Mouse (Mus musculus) kidney, postnatal 0 days (tissue): ENCODE measurements around the gene Zfp668. TPM values are rescaled to one million over a fixed set of nuclear protein-coding genes. Genes with fewer than 3 reads are reported as not detected.
"Not testable (repeated sequence)": the region's sequence is repeated elsewhere in the genome, so short reads cannot be mapped to it uniquely, and the experiment has no call there.

Source experiments
- ATAC-seq: fragments of 200-750 bp; cut with Nextera tagmentation; replicated peaks from 2 replicates; pipeline ENCODE4 v1.8.0; 2017; ENCODE audit warnings: low read depth, moderate number of reproducible peaks, moderate TSS enrichment, moderate library complexity; ENCODE audit not compliant: low FRiP score
- DNase-seq: peaks from one replicate; pipeline ENCODE4 v3.0.0-alpha.2; 2016; ENCODE audit warnings: low spot score
- H3K27ac ChIP-seq: fragments of 300-500 bp; sonication (generic); 2 replicates; pipeline ENCODE4 v1.5.1; 2014; ENCODE audit warnings: mild to moderate bottlenecking
- H3K27me3 ChIP-seq: fragments of 300-500 bp; sonication (generic); 2 replicates; pipeline ENCODE4 v1.6.1; 2014; ENCODE audit warnings: low read length, mixed read lengths; ENCODE audit not compliant: insufficient read depth
- H3K36me3 ChIP-seq: fragments of 300-500 bp; sonication (generic); 2 replicates; pipeline ENCODE4 v1.6.1; 2014; ENCODE audit warnings: low read length, mixed read lengths; ENCODE audit not compliant: insufficient read depth
- H3K4me1 ChIP-seq: fragments of 300-500 bp; sonication (generic); replicated peaks from 2 replicates; pipeline ENCODE4 v1.6.1; 2014; ENCODE audit warnings: antibody characterized with exemption, low read length, mixed read lengths; ENCODE audit not compliant: insufficient read depth
- H3K4me2 ChIP-seq: fragments of 300-500 bp; sonication (generic); 2 replicates; pipeline ENCODE4 v1.6.1; 2014; ENCODE audit warnings: mild to moderate bottlenecking, low read length, moderate library complexity, mixed read lengths
- H3K4me3 ChIP-seq: fragments of 300-500 bp; sonication (generic); replicated peaks from 2 replicates; pipeline ENCODE4 v1.5.1; 2014; ENCODE audit warnings: low read depth, low read length
- H3K9ac ChIP-seq: fragments of 300-500 bp; sonication (generic); 2 replicates; pipeline ENCODE4 v1.6.1; 2014; ENCODE audit warnings: low read depth, low read length
- H3K9me3 ChIP-seq: fragments of 300-500 bp; sonication (generic); replicated peaks from 2 replicates; pipeline ENCODE4 v1.6.1; 2016; ENCODE audit warnings: low read length, inconsistent platforms, mixed read lengths
- CTCF ChIP-seq: IDR thresholded peaks from 2 replicates; pipeline ENCODE4 v1.5.1; 2016; ENCODE audit warnings: antibody characterized with exemption, low read depth, mild to moderate bottlenecking, moderate library complexity
- WGBS: fragments of 180-500 bp; shearing (Covaris S2); extraction: QIAGEN DNeasy Blood & Tissue Kit; methylation state at CpG from one replicate; pipeline ENCODE4 v1.1.7; 2014; 5-methylcytosine and 5-hydroxymethylcytosine counted together
- polyA plus RNA-seq: library from polyadenylated mRNA; unstranded; fragments of >200 nt; fragmentation: Nextera tagmentation; extraction: Ambion mirVana; gene quantifications from 2 replicates; pipeline ENCODE4 v1.2.1, GENCODE M21; 2015

The Zfp668 gene
- polyA plus RNA-seq, 1 experiment from 2014 or later, result 12.5 TPM

DNA sequence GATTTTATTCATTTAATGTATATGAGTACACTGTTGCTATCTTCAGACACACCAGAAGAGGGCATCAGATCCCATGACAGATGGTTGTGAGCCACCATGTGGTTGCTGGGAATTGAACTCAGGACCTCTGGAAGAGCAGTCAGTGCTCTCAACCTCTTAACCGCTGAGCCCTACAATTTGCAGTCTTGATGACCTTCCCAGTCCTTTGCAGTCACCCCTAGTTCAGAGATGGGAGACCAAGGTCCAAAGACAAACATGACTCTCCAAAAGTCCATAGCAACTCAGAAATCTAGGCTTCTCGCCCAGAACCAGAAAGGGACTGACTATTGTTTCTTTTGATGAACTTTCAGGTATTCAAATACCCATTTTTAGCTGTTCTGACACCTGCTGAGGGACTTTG, 36.6 kb downstream of the Zfp668 start:
- H3K27ac ChIP-seq, H3K4me3 ChIP-seq, H3K9me3 ChIP-seq, DNase-seq, H3K4me2 ChIP-seq, H3K9ac ChIP-seq, H3K4me1 ChIP-seq, H3K27me3 ChIP-seq, ATAC-seq: not testable (repeated sequence)
- TF ChIP-seq CTCF, result 0 out of 2 replicates have a peak, but pooled peaks have one; percentile 16
- 0 out of 2 replicates have a peak, but pooled peaks cover 13% of the 10 kb centered on the region for H3K36me3 ChIP-seq
- WGBS, result 93% methylated on average over 2 of the region's 2 CpGs

GRCm38 (mm10) chr7:127837878-127838277, 38.8 kb downstream of the Zfp668 start:
- not testable (repeated sequence) for H3K27me3 ChIP-seq, H3K27ac ChIP-seq, H3K4me1 ChIP-seq, H3K9ac ChIP-seq, ATAC-seq, H3K36me3 ChIP-seq, H3K9me3 ChIP-seq, H3K4me2 ChIP-seq, DNase-seq, H3K4me3 ChIP-seq
- WGBS, result 72% methylated on average over 4 of the region's 4 CpGs

DNA sequence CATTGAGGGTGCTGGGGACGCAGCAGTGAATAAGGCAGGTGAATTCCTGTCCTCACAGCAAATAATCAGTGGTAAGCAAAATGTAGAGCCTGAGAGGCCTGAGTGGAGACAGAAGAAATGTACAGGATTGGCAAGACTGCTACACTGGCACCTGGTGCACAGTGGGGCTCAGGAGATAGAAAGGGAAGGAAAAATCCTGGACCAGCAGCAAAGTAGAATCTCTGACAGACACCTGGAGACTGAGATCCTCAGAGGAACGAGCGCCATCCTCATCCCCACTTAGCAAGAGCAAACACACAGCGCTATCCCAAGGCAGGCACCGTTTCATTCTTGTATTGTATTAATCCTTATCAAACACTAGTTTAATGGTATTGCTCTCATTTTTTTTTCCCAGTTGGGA, 39.2 kb downstream of the Zfp668 start:
- Histone ChIP-seq H3K27me3 (no peaks in the 10 kb centered on the region), H3K4me2 (no peak overlapping the region), H3K9ac (no peak overlapping the region), H3K4me3 (no peak overlapping the region), H3K36me3 (no peaks in the 10 kb centered on the region), H3K27ac (no peak overlapping the region), H3K9me3 (no peaks in the 10 kb centered on the region), H3K4me1 (no peaks in the 10 kb centered on the region)
- ATAC-seq (no peak), DNase-seq (no peak)
- 94% methylated on average over 5 of the region's 5 CpGs for WGBS
- no peak for TF ChIP-seq CTCF

DNA sequence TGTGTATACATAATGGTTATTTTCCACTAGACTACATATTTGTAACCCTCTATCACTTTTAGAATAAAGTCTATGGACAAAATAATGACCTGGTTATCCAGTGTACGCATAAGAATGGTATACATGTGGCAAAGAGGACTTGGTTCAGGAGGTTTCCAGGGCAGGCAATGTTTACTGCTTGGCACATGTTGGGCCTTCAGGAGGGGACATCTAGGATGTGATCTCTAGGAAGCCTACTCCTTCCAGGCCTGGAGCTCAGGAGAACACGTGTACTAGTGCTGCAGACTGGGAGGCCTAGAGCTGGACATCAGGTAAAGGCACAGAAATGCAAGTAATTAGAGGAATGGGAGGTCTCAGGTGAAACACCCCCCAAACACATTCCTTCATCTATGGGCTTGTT, 41.1 kb downstream of the Zfp668 start:
- Histone ChIP-seq H3K9me3 (no peaks in the 10 kb centered on the region), H3K27me3 (no peaks in the 10 kb centered on the region), H3K9ac (no peak overlapping the region), H3K36me3 (no peaks in the 10 kb centered on the region), H3K4me1 (no peaks in the 10 kb centered on the region), H3K27ac (no peak overlapping the region), H3K4me2 (no peak overlapping the region), H3K4me3 (no peak overlapping the region)
- no peak for TF ChIP-seq CTCF
- 84% methylated on average over 2 of the region's 2 CpGs for WGBS
- ATAC-seq, result no peak
- DNase-seq, result no peak

GRCm38 (mm10) chr7:127824176-127824871, 52.3 kb downstream of the Zfp668 start, which contains the start of the genes Stx4a and Stx1b:
Gene Stx4a (plus strand): TSS chr7:127824294.
Gene Stx1b (minus strand): TSS chr7:127824549.
- no peak for TF ChIP-seq CTCF
- H3K9ac ChIP-seq, result peak within 1 kb of the TSS; percentile 73
- H3K9me3 ChIP-seq, result no peaks in the 10 kb centered on the region
- no peak within 1 kb of the TSS for H3K27ac ChIP-seq
- peak; percentile 52 for DNase-seq
- no peaks in the 10 kb centered on the region for H3K27me3 ChIP-seq
- 3% methylated on average over 34 of the region's 38 CpGs for WGBS
- H3K4me1 ChIP-seq, result peaks cover 9% of the 10 kb centered on the region; the same call in 1 of the 2 replicates
- no peaks in the 10 kb centered on the region for H3K36me3 ChIP-seq
- H3K4me3 ChIP-seq, result peak within 1 kb of the TSS; percentile 60
- peak; percentile 47; the same call in 1 of the 2 replicates for ATAC-seq
- H3K4me2 ChIP-seq, result peak within 1 kb of the TSS; percentile 87

- no peak overlapping the region for H3K27ac ChIP-seq
- no peaks in the 10 kb centered on the region for H3K27me3 ChIP-seq
- H3K9ac ChIP-seq, result peak overlapping the region; percentile 73; the same call in 1 of the 2 replicates
- H3K4me3 ChIP-seq, result peak overlapping the region; percentile 60
- no peaks in the 10 kb centered on the region for H3K36me3 ChIP-seq
- no peaks in the 10 kb centered on the region for H3K9me3 ChIP-seq
- 60% methylated on average over 11 of the region's 11 CpGs for WGBS
- H3K4me1 ChIP-seq, result peaks cover 9% of the 10 kb centered on the region; the same call in 1 of the 2 replicates
- peak; percentile 35; the same call in 1 of the 2 replicates for TF ChIP-seq CTCF
- peak; percentile 23; the same call in 1 of the 2 replicates for ATAC-seq
- peak overlapping the region; percentile 87 for H3K4me2 ChIP-seq
- no peak for DNase-seq
Measured at GRCm38 (mm10) chr7:127823236-127824171, 53.1 kb downstream of the Zfp668 start.
